Mouse (Mus musculus) heart, embryonic 12.5 days (tissue): ENCODE measurements at regions not wholly inside any gene's neighbourhood (a gene's known extent, or its start where the extent isn't known, plus 50 kb on each side); places are given as distances from the start of the nearest gene placed in this dataset.

Experiments used
- ATAC-seq: fragments of 200-750 bp; cut with Nextera tagmentation; 2 replicates; pipeline ENCODE4 v1.8.0; 2017; ENCODE audit warnings: moderate TSS enrichment, moderate library complexity; ENCODE audit not compliant: insufficient number of reproducible peaks, low FRiP score
- H3K27ac ChIP-seq: fragments of 300-500 bp; sonication (generic); 2 replicates; pipeline ENCODE4 v1.5.1; 2016; ENCODE audit warnings: mild to moderate bottlenecking, moderate library complexity; ENCODE audit not compliant: poor library complexity, severe bottlenecking
- H3K27me3 ChIP-seq: fragments of 300-500 bp; sonication (generic); replicated peaks from 2 replicates; pipeline ENCODE4 v1.6.1; 2016; ENCODE audit warnings: mild to moderate bottlenecking, moderate library complexity
- H3K36me3 ChIP-seq: fragments of 300-500 bp; sonication (generic); 2 replicates; pipeline ENCODE4 v1.6.1; 2016; ENCODE audit warnings: mild to moderate bottlenecking, moderate library complexity
- H3K4me1 ChIP-seq: fragments of 300-500 bp; sonication (generic); replicated peaks from 2 replicates; pipeline ENCODE4 v1.6.1; 2016; ENCODE audit warnings: mild to moderate bottlenecking
- H3K4me2 ChIP-seq: fragments of 300-500 bp; sonication (generic); 2 replicates; pipeline ENCODE4 v1.6.1; 2016; ENCODE audit warnings: mild to moderate bottlenecking, moderate library complexity
- H3K4me3 ChIP-seq: fragments of 300-500 bp; sonication (generic); 2 replicates; pipeline ENCODE4 v1.5.1; 2016; ENCODE audit warnings: mild to moderate bottlenecking
- H3K9ac ChIP-seq: fragments of 300-500 bp; sonication (generic); 2 replicates; pipeline ENCODE4 v1.6.1; 2016; ENCODE audit warnings: mild to moderate bottlenecking, moderate library complexity
- H3K9me3 ChIP-seq: fragments of 300-500 bp; sonication (generic); replicated peaks from 2 replicates; pipeline ENCODE4 v1.6.1; 2016; ENCODE audit warnings: mild to moderate bottlenecking, moderate library complexity
- WGBS: fragments of 180-500 bp; shearing (Covaris S2); methylation state at CpG from one replicate; pipeline ENCODE4 v1.1.7; 2016; 5-methylcytosine and 5-hydroxymethylcytosine counted together

- H3K9ac ChIP-seq: no peak overlapping the region
- H3K36me3 ChIP-seq: no peaks in the 10 kb centered on the region
- 86% methylated on average over 7 of the region's 7 CpGs for WGBS
- no peak overlapping the region for H3K27ac ChIP-seq
- ATAC-seq: no peak
- H3K4me1 ChIP-seq: no peaks in the 10 kb centered on the region
- H3K9me3 ChIP-seq: no peaks in the 10 kb centered on the region
- H3K27me3 ChIP-seq: no peaks in the 10 kb centered on the region
- H3K4me3 ChIP-seq: no peak overlapping the region
- H3K4me2 ChIP-seq: no peak overlapping the region
These were observed 254.3 kb downstream of the Gm19410 start for GRCm38 (mm10) chr8:36019895-36020294.

- Histone ChIP-seq H3K4me2 (no peak overlapping the region), H3K4me3 (no peak overlapping the region), H3K27me3 (no peaks in the 10 kb centered on the region), H3K36me3 (no peaks in the 10 kb centered on the region), H3K27ac (no peak overlapping the region), H3K9ac (no peak overlapping the region), H3K9me3 (no peaks in the 10 kb centered on the region), H3K4me1 (peaks cover 9% of the 10 kb centered on the region; the same call in 1 of the 2 replicates)
- WGBS: 68% methylated on average over 11 of the region's 11 CpGs
- ATAC-seq: no peak
These were observed 262.0 kb downstream of the Gm19410 start for GRCm38 (mm10) chr8:36027586-36027985.

GRCm38 (mm10) chr8:36028121-36028955 lies 262.7 kb downstream of the Gm19410 start:
- H3K36me3 ChIP-seq: no peaks in the 10 kb centered on the region
- 76% methylated on average over 9 of the region's 9 CpGs for WGBS
- no peak overlapping the region for H3K4me2 ChIP-seq
- H3K9me3 ChIP-seq: no peaks in the 10 kb centered on the region
- no peak for ATAC-seq
- no peaks in the 10 kb centered on the region for H3K27me3 ChIP-seq
- H3K4me1 ChIP-seq: peaks cover 9% of the 10 kb centered on the region; the same call in 1 of the 2 replicates
- no peak overlapping the region for H3K27ac ChIP-seq
- H3K9ac ChIP-seq: no peak overlapping the region
- no peak overlapping the region for H3K4me3 ChIP-seq

GRCm38 (mm10) chr8:36029445-36029844 lies 263.9 kb downstream of the Gm19410 start:
- no peaks in the 10 kb centered on the region for H3K36me3 ChIP-seq
- 77% methylated on average over 2 of the region's 2 CpGs for WGBS
- no peak overlapping the region for H3K4me3 ChIP-seq
- H3K9me3 ChIP-seq: no peaks in the 10 kb centered on the region
- H3K27me3 ChIP-seq: no peaks in the 10 kb centered on the region
- no peak overlapping the region for H3K4me2 ChIP-seq
- no peak for ATAC-seq
- no peak overlapping the region for H3K9ac ChIP-seq
- peaks cover 9% of the 10 kb centered on the region; the same call in 1 of the 2 replicates for H3K4me1 ChIP-seq
- no peak overlapping the region for H3K27ac ChIP-seq

GRCm38 (mm10) chr8:36030237-36030636 lies 264.6 kb downstream of the Gm19410 start:
- no peak overlapping the region for H3K4me2 ChIP-seq
- no peak overlapping the region for H3K4me3 ChIP-seq
- H3K27ac ChIP-seq: no peak overlapping the region
- WGBS: 53% methylated on average over 3 of the region's 3 CpGs
- ATAC-seq: no peak
- H3K4me1 ChIP-seq: peaks cover 9% of the 10 kb centered on the region; the same call in 1 of the 2 replicates
- no peaks in the 10 kb centered on the region for H3K36me3 ChIP-seq
- no peak overlapping the region for H3K9ac ChIP-seq
- H3K9me3 ChIP-seq: no peaks in the 10 kb centered on the region
- no peaks in the 10 kb centered on the region for H3K27me3 ChIP-seq

GRCm38 (mm10) chr8:36031966-36032719 lies 266.6 kb downstream of the Gm19410 start:
- no peak overlapping the region for H3K4me3 ChIP-seq
- ATAC-seq: no peak
- H3K36me3 ChIP-seq: no peaks in the 10 kb centered on the region
- H3K27ac ChIP-seq: no peak overlapping the region
- H3K27me3 ChIP-seq: no peaks in the 10 kb centered on the region
- no peaks in the 10 kb centered on the region for H3K9me3 ChIP-seq
- 85% methylated on average over 10 of the region's 10 CpGs for WGBS
- H3K9ac ChIP-seq: no peak overlapping the region
- no peak overlapping the region for H3K4me2 ChIP-seq
- peaks cover 9% of the 10 kb centered on the region; the same call in 1 of the 2 replicates for H3K4me1 ChIP-seq

GRCm38 (mm10) chr8:36035339-36035738 lies 269.7 kb downstream of the Gm19410 start:
- no peak overlapping the region for H3K9ac ChIP-seq
- no peak overlapping the region for H3K4me3 ChIP-seq
- H3K9me3 ChIP-seq: peaks cover 3% of the 10 kb centered on the region; the same call in 1 of the 2 replicates
- ATAC-seq: no peak
- no peaks in the 10 kb centered on the region for H3K36me3 ChIP-seq
- no peak overlapping the region for H3K27ac ChIP-seq
- H3K27me3 ChIP-seq: no peaks in the 10 kb centered on the region
- H3K4me2 ChIP-seq: no peak overlapping the region
- 89% methylated on average over 7 of the region's 7 CpGs for WGBS
- peaks cover 4% of the 10 kb centered on the region; the same call in 1 of the 2 replicates for H3K4me1 ChIP-seq

- H3K36me3 ChIP-seq: no peaks in the 10 kb centered on the region
- H3K9me3 ChIP-seq: peaks cover 3% of the 10 kb centered on the region; the same call in 1 of the 2 replicates
- peaks cover 2% of the 10 kb centered on the region; the same call in 1 of the 2 replicates for H3K4me1 ChIP-seq
- H3K27me3 ChIP-seq: no peaks in the 10 kb centered on the region
- no peak overlapping the region for H3K9ac ChIP-seq
- 50% methylated on average over 6 of the region's 6 CpGs for WGBS
- no peak overlapping the region for H3K4me3 ChIP-seq
- H3K27ac ChIP-seq: no peak overlapping the region
- no peak overlapping the region for H3K4me2 ChIP-seq
- ATAC-seq: no peak
These were observed 270.7 kb downstream of the Gm19410 start for GRCm38 (mm10) chr8:36036271-36036670.

- Histone ChIP-seq H3K4me2 (no peak overlapping the region), H3K36me3 (no peaks in the 10 kb centered on the region), H3K4me1 (0 out of 2 replicates have a peak, but pooled peaks cover 6% of the 10 kb centered on the region), H3K4me3 (no peak overlapping the region), H3K9ac (no peak overlapping the region), H3K27me3 (no peaks in the 10 kb centered on the region), H3K27ac (no peak overlapping the region), H3K9me3 (peaks cover 3% of the 10 kb centered on the region; the same call in 1 of the 2 replicates)
- WGBS: 70% methylated on average over 6 of the region's 6 CpGs
- no peak for ATAC-seq
These were observed 275.8 kb downstream of the Gm19410 start for GRCm38 (mm10) chr8:36041222-36041864.

GRCm38 (mm10) chr8:36042594-36042993 lies 277.0 kb downstream of the Gm19410 start:
- Histone ChIP-seq H3K27ac (no peak overlapping the region), H3K27me3 (no peaks in the 10 kb centered on the region), H3K4me1 (0 out of 2 replicates have a peak, but pooled peaks cover 6% of the 10 kb centered on the region), H3K9ac (no peak overlapping the region), H3K9me3 (peaks cover 3% of the 10 kb centered on the region; the same call in 1 of the 2 replicates), H3K4me3 (no peak overlapping the region), H3K4me2 (no peak overlapping the region), H3K36me3 (no peaks in the 10 kb centered on the region)
- WGBS: 73% methylated on average over 4 of the region's 4 CpGs
- ATAC-seq: no peak
